Mouse (Mus musculus) liver, postnatal 0 days (tissue): ENCODE results near the gene Gbp5. TPM values are rescaled to one million over a fixed set of nuclear protein-coding genes. Genes with fewer than 3 reads are reported as not detected.
A peak's percentile ranks its signal among the peaks of the same experiment; 100 is the strongest.
"Not testable (repeated sequence)": the region's sequence is repeated elsewhere in the genome, so short reads cannot be mapped to it uniquely, and the experiment has no call there.

Experiments used
- ATAC-seq: fragments of 200-750 bp; cut with Nextera tagmentation; 2 replicates; pipeline ENCODE4 v1.8.0; 2017; ENCODE audit warnings: mild to moderate bottlenecking, moderate library complexity
- DNase-seq: peaks from one replicate; pipeline ENCODE4 v3.0.0-alpha.2; 2016
- H3K27ac ChIP-seq: fragments of 300-500 bp; sonication (generic); 2 replicates; pipeline ENCODE4 v1.5.1; 2014; ENCODE audit warnings: antibody characterized with exemption, moderate library complexity, mild to moderate bottlenecking, low read depth
- H3K27me3 ChIP-seq: fragments of 300-500 bp; sonication (generic); 2 replicates; pipeline ENCODE4 v1.6.1; 2014; ENCODE audit warnings: low read length, control low read depth, mixed read lengths; ENCODE audit not compliant: insufficient read depth
- H3K36me3 ChIP-seq: fragments of 300-500 bp; sonication (generic); replicated peaks from 2 replicates; pipeline ENCODE4 v1.6.1; 2014; ENCODE audit warnings: mild to moderate bottlenecking, control low read depth, low read length, moderate library complexity, mixed read lengths; ENCODE audit not compliant: insufficient read depth
- H3K4me1 ChIP-seq: fragments of 300-500 bp; sonication (generic); 2 replicates; pipeline ENCODE4 v1.6.1; 2014; ENCODE audit warnings: antibody characterized with exemption, mild to moderate bottlenecking, control low read depth; ENCODE audit not compliant: insufficient read depth
- H3K4me2 ChIP-seq: fragments of 300-500 bp; sonication (generic); 2 replicates; pipeline ENCODE4 v1.6.1; 2014; ENCODE audit warnings: low read depth, mild to moderate bottlenecking, low read length, moderate library complexity, mixed read lengths
- H3K4me3 ChIP-seq: fragments of 300-500 bp; sonication (generic); 2 replicates; pipeline ENCODE4 v1.5.1; 2014; ENCODE audit warnings: low read depth, low read length
- H3K9ac ChIP-seq: fragments of 300-500 bp; sonication (generic); replicated peaks from 2 replicates; pipeline ENCODE4 v1.6.1; 2014; ENCODE audit warnings: mild to moderate bottlenecking, moderate library complexity
- H3K9me3 ChIP-seq: fragments of 300-500 bp; sonication (generic); 2 replicates; pipeline ENCODE4 v1.6.1; 2016; ENCODE audit warnings: mild to moderate bottlenecking, control low read depth, low read length, mixed read lengths
- CTCF ChIP-seq: sonication (generic); IDR thresholded peaks from 2 replicates; pipeline ENCODE4 v1.5.1; 2016; ENCODE audit warnings: antibody characterized with exemption, low read depth
- EP300 ChIP-seq: IDR thresholded peaks from 2 replicates; pipeline ENCODE4 v1.6.1; 2016; ENCODE audit warnings: antibody characterized with exemption, low read depth, mild to moderate bottlenecking
- WGBS: fragments of 180-500 bp; shearing (Covaris S2); extraction: QIAGEN DNeasy Blood & Tissue Kit; methylation state at CpG from one replicate; pipeline ENCODE4 v1.1.7; 2014; ENCODE audit not compliant: insufficient replicate concordance; 5-methylcytosine and 5-hydroxymethylcytosine counted together
- polyA plus RNA-seq: library from polyadenylated mRNA; unstranded; fragments of >200 nt; fragmentation: Nextera tagmentation; extraction: Ambion mirVana; gene quantifications from 2 replicates; pipeline ENCODE4 v1.2.1, GENCODE M21; 2015

Gbp5 gene
- polyA plus RNA-seq, 1 experiment from 2014 or later = 0.20 TPM

GRCm38 (mm10) chr3:142559632-142560228 lies 66.0 kb downstream of the Gbp5 start, which contains the start of gene Gbp3:
Gbp3 (plus strand) TSS chr3:142560026.
- Histone ChIP-seq H3K4me2 (peak within 1 kb of the TSS; percentile 65), H3K27me3 (no peaks in the 10 kb centered on the region), H3K27ac (peak within 1 kb of the TSS; percentile 71), H3K9ac (peak within 1 kb of the TSS; percentile 16; the same call in 1 of the 2 replicates), H3K36me3 (no peaks in the 10 kb centered on the region), H3K9me3 (no peaks in the 10 kb centered on the region), H3K4me1 (0 out of 2 replicates have a peak, but pooled peaks cover 3% of the 10 kb centered on the region), H3K4me3 (peak within 1 kb of the TSS; percentile 43)
- WGBS = 22% methylated on average over 3 of the region's 3 CpGs
- DNase-seq (no peak), ATAC-seq (peak; percentile 22; the same call in 1 of the 2 replicates)
- TF ChIP-seq CTCF (no peak), EP300 (no peak)

GRCm38 (mm10) chr3:142560296-142560948 lies 66.6 kb downstream of the Gbp5 start:
- peak overlapping the region; percentile 43 for H3K4me3 ChIP-seq
- H3K9me3 ChIP-seq = no peaks in the 10 kb centered on the region
- ATAC-seq = peak; percentile 83
- TF ChIP-seq CTCF (peak; percentile 98), EP300 (no peak)
- no peaks in the 10 kb centered on the region for H3K27me3 ChIP-seq
- DNase-seq = peak; percentile 84
- H3K4me2 ChIP-seq = peak overlapping the region; percentile 65
- H3K36me3 ChIP-seq = no peaks in the 10 kb centered on the region
- H3K4me1 ChIP-seq = 0 out of 2 replicates have a peak, but pooled peaks cover 3% of the 10 kb centered on the region
- H3K27ac ChIP-seq = peak overlapping the region; percentile 71
- H3K9ac ChIP-seq = peak overlapping the region; percentile 16; the same call in 1 of the 2 replicates
- WGBS = 7% methylated on average over 12 of the region's 12 CpGs

- Histone ChIP-seq H3K36me3 (no peaks in the 10 kb centered on the region), H3K9ac (no peak overlapping the region), H3K4me2 (peak overlapping the region; percentile 65), H3K4me1 (0 out of 2 replicates have a peak, but pooled peaks cover 3% of the 10 kb centered on the region), H3K9me3 (no peaks in the 10 kb centered on the region), H3K27ac (no peak overlapping the region), H3K27me3 (no peaks in the 10 kb centered on the region), H3K4me3 (no peak overlapping the region)
- no peak for DNase-seq
- no peak for ATAC-seq
- 76% methylated on average over 14 of the region's 14 CpGs for WGBS
- TF ChIP-seq EP300 (no peak), CTCF (no peak)
Measured at GRCm38 (mm10) chr3:142561045-142561646, 67.4 kb downstream of the Gbp5 start.

GRCm38 (mm10) chr3:142561666-142562065 lies 67.9 kb downstream of the Gbp5 start:
- Histone ChIP-seq H3K4me3 (no peak overlapping the region), H3K9me3 (no peaks in the 10 kb centered on the region), H3K4me1 (0 out of 2 replicates have a peak, but pooled peaks cover 3% of the 10 kb centered on the region), H3K36me3 (no peaks in the 10 kb centered on the region), H3K4me2 (no peak overlapping the region), H3K27me3 (no peaks in the 10 kb centered on the region), H3K9ac (no peak overlapping the region), H3K27ac (no peak overlapping the region)
- 67% methylated on average over 7 of the region's 7 CpGs for WGBS
- ATAC-seq = no peak
- no peak for DNase-seq
- TF ChIP-seq EP300 (no peak), CTCF (no peak)

GRCm38 (mm10) chr3:142567490-142567889 lies 73.7 kb downstream of the Gbp5 start:
- not testable (repeated sequence) for H3K4me3 ChIP-seq, H3K27ac ChIP-seq, H3K4me2 ChIP-seq, H3K9me3 ChIP-seq, H3K27me3 ChIP-seq, H3K4me1 ChIP-seq, DNase-seq, H3K36me3 ChIP-seq, ATAC-seq, H3K9ac ChIP-seq
- 77% methylated on average over 5 of the region's 5 CpGs for WGBS

GRCm38 (mm10) chr3:142570738-142571137 lies 77.0 kb downstream of the Gbp5 start:
- H3K9ac ChIP-seq = no peak overlapping the region
- no peak overlapping the region for H3K4me3 ChIP-seq
- 73% methylated on average over 4 of the region's 4 CpGs for WGBS
- H3K27ac ChIP-seq = no peak overlapping the region
- no peaks in the 10 kb centered on the region for H3K36me3 ChIP-seq
- H3K4me2 ChIP-seq = no peak overlapping the region
- DNase-seq (no peak), ATAC-seq (no peak)
- TF ChIP-seq EP300 (no peak), CTCF (no peak)
- H3K4me1 ChIP-seq = no peaks in the 10 kb centered on the region
- H3K27me3 ChIP-seq = no peaks in the 10 kb centered on the region
- no peaks in the 10 kb centered on the region for H3K9me3 ChIP-seq

Other genes starting within 250 kb of the Gbp5 start
- gene Pdlim5, start 98.3 kb upstream of the Gbp5 start, polyA plus RNA-seq = 9.4 and 11.5 TPM in 2 replicates
- 7.1 and 7.8 TPM in 2 replicates for gene Gbp7, start 36.4 kb downstream of the Gbp5 start, polyA plus RNA-seq
- gene Gbp3, start 66.0 kb downstream of the Gbp5 start, polyA plus RNA-seq = 3.6 and 4.0 TPM in 2 replicates
- gene Gbp2b, start 100.9 kb downstream of the Gbp5 start, polyA plus RNA-seq = 0.05 TPM in 1 of 2 replicates, not detected in the other
- 3.1 and 3.8 TPM in 2 replicates for gene Gbp2, start 126.6 kb downstream of the Gbp5 start, polyA plus RNA-seq
- 186 and 224 TPM in 2 replicates for gene Kyat3, start 207.1 kb downstream of the Gbp5 start, polyA plus RNA-seq